Mouse (Mus musculus) myocyte (in vitro differentiated cells): ENCODE measurements around the gene Nop9. TPM values are rescaled to one million over a fixed set of nuclear protein-coding genes. Genes with fewer than 3 reads are reported as not detected.

Source experiments
- H3K27me3 ChIP-seq: one replicate; pipeline ENCODE4 v1.6.1; 2011; ENCODE audit not compliant: control insufficient read depth, insufficient read depth, insufficient read length
- H3K36me3 ChIP-seq: one replicate; pipeline ENCODE4 v1.6.1; 2011; ENCODE audit not compliant: control insufficient read depth, insufficient read depth
- H3K4me2 ChIP-seq: one replicate; pipeline ENCODE4 v1.6.1; 2011; ENCODE audit warnings: low read depth, control low read depth
- H3K4me3 ChIP-seq: one replicate; pipeline ENCODE4 v1.5.1; 2011; ENCODE audit warnings: mild to moderate bottlenecking, control low read depth, moderate library complexity
- H3K79me2 ChIP-seq: one replicate; pipeline ENCODE4 v1.6.1; 2011; ENCODE audit not compliant: control insufficient read depth, insufficient read depth
- H3ac ChIP-seq: one replicate; pipeline ENCODE4 v1.6.1; 2011; ENCODE audit not compliant: control insufficient read depth, insufficient read length
- CEBPB ChIP-seq: IDR thresholded peaks from 2 replicates; pipeline ENCODE4 v1.6.1; 2011; ENCODE audit warnings: mild to moderate bottlenecking, moderate library complexity; ENCODE audit not compliant: poor library complexity, insufficient read depth, severe bottlenecking
- E2F4 ChIP-seq: IDR thresholded peaks from one replicate; pipeline ENCODE4 v1.6.1; 2011; ENCODE audit warnings: mild to moderate bottlenecking, control low read depth, moderate library complexity; ENCODE audit not compliant: insufficient read depth
- MAX ChIP-seq: IDR thresholded peaks from one replicate; pipeline ENCODE4 v1.6.1; 2011; ENCODE audit warnings: low read depth, mild to moderate bottlenecking, control low read depth
- MYOD1 ChIP-seq, 3 experiments: IDR thresholded peaks; one replicate each; pipeline ENCODE4 v1.6.1; 2011; ENCODE audit warnings: control low read depth in 2 of 3, low read depth in 2 of 3, mild to moderate bottlenecking in 2 of 3, moderate library complexity in 1 of 3; ENCODE audit not compliant: insufficient read length in 2 of 3, control insufficient read depth in 1 of 3
- MYOG ChIP-seq, 3 experiments: IDR thresholded peaks; one replicate each; pipeline ENCODE4 v1.6.1; 2011; ENCODE audit warnings: control low read depth in 2 of 3, low read depth in 2 of 3, mild to moderate bottlenecking in 2 of 3; ENCODE audit not compliant: insufficient read length in 2 of 3, control insufficient read depth in 1 of 3, insufficient read depth in 1 of 3
- POLR2A ChIP-seq: IDR thresholded peaks from one replicate; pipeline ENCODE4 v1.6.1; 2011; ENCODE audit warnings: low read depth, mild to moderate bottlenecking, control low read depth, moderate library complexity; ENCODE audit not compliant: insufficient read length
- POLR2AphosphoS2 ChIP-seq: IDR thresholded peaks from one replicate; pipeline ENCODE4 v1.6.1; 2011; ENCODE audit warnings: low read depth, control low read depth; ENCODE audit not compliant: insufficient read length
- SRF ChIP-seq: IDR thresholded peaks from one replicate; pipeline ENCODE4 v1.6.1; 2011; ENCODE audit warnings: low read depth; ENCODE audit not compliant: control insufficient read depth, insufficient read length
- TCF12 ChIP-seq: IDR thresholded peaks from one replicate; pipeline ENCODE4 v1.6.1; 2011; ENCODE audit warnings: mild to moderate bottlenecking, control low read depth; ENCODE audit not compliant: poor library complexity, insufficient read depth, severe bottlenecking
- USF1 ChIP-seq: IDR thresholded peaks from one replicate; pipeline ENCODE4 v1.6.1; 2011; ENCODE audit warnings: low read depth, mild to moderate bottlenecking, control low read depth, moderate library complexity
- polyA plus RNA-seq: library from polyadenylated mRNA; unstranded; fragments of >200 nt; fragmentation: generic; extraction: Trizol; gene quantifications from one replicate; pipeline ENCODE4 v1.2.1, GENCODE M21; 2012; ENCODE audit warnings: missing spikeins

Nop9 gene
- polyA plus RNA-seq, 1 experiment: 24.9 TPM

- 0 out of 2 replicates have a peak, but pooled peaks have one; percentile 47 for TF ChIP-seq CEBPB
- TF ChIP-seq MYOG (IDR thresholded peaks at IDR 0.05; ENCODE audit: control insufficient read depth in 1 of 3, insufficient read depth in 1 of 3, insufficient read length in 2 of 3, low read depth in 2 of 3): no peak
- no peak for TF ChIP-seq MAX
- no peak for TF ChIP-seq POLR2A
- no peak for TF ChIP-seq POLR2AphosphoS2
- TF ChIP-seq TCF12: no peak
- no peak for TF ChIP-seq E2F4
- TF ChIP-seq SRF: peak; percentile 69
- TF ChIP-seq USF1: no peak
- TF ChIP-seq MYOD1 (IDR thresholded peaks at IDR 0.05; ENCODE audit: control insufficient read depth in 1 of 3, insufficient read length in 2 of 3, low read depth in 2 of 3): peak in 2 of 3 experiments; percentile 40 to 83
Observed at GRCm38 (mm10) chr14:55795380-55796163, 50.1 kb downstream of the Nop9 start.

More at GRCm38 (mm10) chr14:55795380-55796163, 50.1 kb downstream of the Nop9 start:
- Histone ChIP-seq H3ac (no peak overlapping the region), H3K27me3 (no peaks in the 10 kb centered on the region), H3K4me2 (peak overlapping the region; percentile 43), H3K4me3 (no peak overlapping the region), H3K36me3 (no peaks in the 10 kb centered on the region), H3K79me2 (no peaks in the 10 kb centered on the region)

Other genes with a start within 250 kb of the Nop9 start
- gene Cpne6, start 235.2 kb upstream of the Nop9 start, polyA plus RNA-seq: not detected
- gene Nrl, start 220.7 kb upstream of the Nop9 start, polyA plus RNA-seq: not detected
- gene Pck2, start 205.4 kb upstream of the Nop9 start, polyA plus RNA-seq: 252 TPM
- 38.7 TPM for gene Dcaf11, start 185.7 kb upstream of the Nop9 start, polyA plus RNA-seq
- 0.48 TPM for gene A730061H03Rik, start 185.3 kb upstream of the Nop9 start, polyA plus RNA-seq
- gene Fitm1, start 170.1 kb upstream of the Nop9 start, polyA plus RNA-seq: 12.8 TPM
- 81.7 TPM for gene Psme1, start 167.6 kb upstream of the Nop9 start, polyA plus RNA-seq
- 18.5 TPM for gene Emc9, start 160.4 kb upstream of the Nop9 start, polyA plus RNA-seq
- gene Psme2, start 154.6 kb upstream of the Nop9 start, polyA plus RNA-seq: 139 TPM
- gene Rnf31, start 154.0 kb upstream of the Nop9 start, polyA plus RNA-seq: 11.2 TPM
- gene Irf9, start 142.1 kb upstream of the Nop9 start, polyA plus RNA-seq: 4.0 TPM
- gene Rec8, start 127.7 kb upstream of the Nop9 start, polyA plus RNA-seq: not detected
- 109 TPM for gene Ipo4, start 109.7 kb upstream of the Nop9 start, polyA plus RNA-seq
- 0.17 TPM for gene Gm49378, start 107.8 kb upstream of the Nop9 start, polyA plus RNA-seq
- gene Tm9sf1, start 101.9 kb upstream of the Nop9 start, polyA plus RNA-seq: 57.9 TPM
- 0.18 TPM for gene Tssk4, start 95.5 kb upstream of the Nop9 start, polyA plus RNA-seq
- gene Mdp1, start 85.2 kb upstream of the Nop9 start, polyA plus RNA-seq: 21.3 TPM
- 11.9 TPM for gene Gmpr2, start 73.8 kb upstream of the Nop9 start, polyA plus RNA-seq
- 361 TPM for gene Nedd8, start 73.6 kb upstream of the Nop9 start, polyA plus RNA-seq
- gene Tinf2, start 63.9 kb upstream of the Nop9 start, polyA plus RNA-seq: 12.0 TPM
- gene Tgm1, start 31.8 kb upstream of the Nop9 start, polyA plus RNA-seq: 0.06 TPM
- 18.4 TPM for gene Rabggta, start 23.4 kb upstream of the Nop9 start, polyA plus RNA-seq
- 76.3 TPM for gene Dhrs1, start within 50 bp of the Nop9 start, polyA plus RNA-seq
- 0.17 TPM for gene Cideb, start 12.8 kb downstream of the Nop9 start, polyA plus RNA-seq
- gene Ltb4r2, start 15.7 kb downstream of the Nop9 start, polyA plus RNA-seq: 0.01 TPM
- 0.04 TPM for gene Ltb4r1, start 20.3 kb downstream of the Nop9 start, polyA plus RNA-seq
- gene Adcy4, start 38.4 kb downstream of the Nop9 start, polyA plus RNA-seq: 0.06 TPM
- 0.28 TPM for gene Ripk3, start 43.2 kb downstream of the Nop9 start, polyA plus RNA-seq
- gene Nfatc4, start 77.5 kb downstream of the Nop9 start, polyA plus RNA-seq: 2.8 TPM
- gene Nynrin, start 108.3 kb downstream of the Nop9 start, polyA plus RNA-seq: 0.12 TPM
- gene Cbln3, start 138.7 kb downstream of the Nop9 start, polyA plus RNA-seq: 0.28 TPM
- gene Khnyn, start 139.3 kb downstream of the Nop9 start, polyA plus RNA-seq: 10.0 TPM
- gene Sdr39u1, start 154.6 kb downstream of the Nop9 start, polyA plus RNA-seq: 2.4 TPM
- 3.0 TPM for gene Cma1, start 199.0 kb downstream of the Nop9 start, polyA plus RNA-seq
- gene Cma2, start 205.3 kb downstream of the Nop9 start, polyA plus RNA-seq: 0.05 TPM